ENCODE assay signal across 9 mouse cellular contexts in genomic region chr17:37044651-37045244, GRCm38 (mm10). TPM values are rescaled to one million over a fixed set of nuclear protein-coding genes. Genes with fewer than 3 reads are reported as not detected.
A peak's percentile ranks its signal among the peaks of the same experiment; 100 is the strongest.
DNase-seq lines count a peak whose midpoint lies in the region; ATAC-seq and TF ChIP-seq lines count a peak whose summit lies in the region.
"Had no signal": no experiment of that assay in that cellular context is flagged by ENCODE, and none has a peak within 500 bp of the region (broad histone marks: within the 10 kb centered on the region; RNA-seq: fewer than 3 reads in every experiment).

No protein-coding gene starts in this region.

- ATAC-seq in kidney, embryonic 15.5 days (replicated peaks; ENCODE audit: low FRiP score), result no peak
- ATAC-seq in limb, embryonic 11.5 days (ENCODE audit: insufficient number of reproducible peaks, low FRiP score, low TSS enrichment, low read depth), result no peak

- H3K4me2 ChIP-seq in kidney, embryonic 15.5 days, result peak overlapping the region; percentile 97
- peak overlapping the region; percentile 89; the same call in 1 of the 2 replicates for H3K4me2 ChIP-seq in limb, embryonic 11.5 days (ENCODE audit: low read depth, severe bottlenecking)

- H3K9ac ChIP-seq in kidney, embryonic 15.5 days, result peak overlapping the region; percentile 89; the same call in 1 of the 2 replicates
- no peak overlapping the region for H3K9ac ChIP-seq in limb, embryonic 11.5 days (ENCODE audit: low read length)

- WGBS in kidney, embryonic 15.5 days, result 73% methylated on average over 7 of the region's 7 CpGs
- WGBS in limb, embryonic 11.5 days, result 81% methylated on average over 7 of the region's 7 CpGs

- H3K4me1 ChIP-seq in kidney, embryonic 15.5 days, result peaks cover 28% of the 10 kb centered on the region
- H3K4me1 ChIP-seq in embryonic fibroblast, embryonic 13.5 days (ENCODE audit: control insufficient read depth, insufficient read depth, low read length), result peaks cover 2% of the 10 kb centered on the region
- H3K4me1 ChIP-seq in limb, embryonic 11.5 days (ENCODE audit: control insufficient read depth, insufficient read depth, low read length), result peaks cover 9% of the 10 kb centered on the region

- H3K27me3 ChIP-seq in kidney, embryonic 15.5 days, result peaks cover 5% of the 10 kb centered on the region
- peaks cover 4% of the 10 kb centered on the region; the same call in 1 of the 2 replicates for H3K27me3 ChIP-seq in limb, embryonic 11.5 days (ENCODE audit: control insufficient read depth, insufficient read depth, low read length)

- H3K9me3 ChIP-seq in kidney, embryonic 15.5 days (replicated peaks), result no peaks in the 10 kb centered on the region
- H3K9me3 ChIP-seq in limb, embryonic 11.5 days (ENCODE audit: control insufficient read depth, low read length), result no peaks in the 10 kb centered on the region

- TF ChIP-seq CTCF in embryonic fibroblast, embryonic 13.5 days (IDR thresholded peaks at IDR 0.05; ENCODE audit: borderline replicate concordance, insufficient read depth, low read length), result no peak

- peak overlapping the region; percentile 86 for H3K4me3 ChIP-seq in kidney, embryonic 15.5 days (replicated peaks)
- peak overlapping the region; percentile 62; the same call in 1 of the 2 replicates for H3K4me3 ChIP-seq in embryonic fibroblast, embryonic 13.5 days (ENCODE audit: insufficient read depth, low read length)
- peak overlapping the region; percentile 76 for H3K4me3 ChIP-seq in limb, embryonic 11.5 days (ENCODE audit: low read depth, low read length)

- no peak for DNase-seq in kidney, adult 18-20 months
- DNase-seq in limb, embryonic 11.5 days (ENCODE audit: low spot score), result no peak
- DNase-seq in naive thymus-derived CD4-positive, alpha-beta T cell, adult 2 months (ENCODE audit: low read depth), result peak; percentile 13
- DNase-seq in layer of hippocampus, adult 8-10 months (ENCODE audit: low spot score in 2 of 2), result no peak
- no peak for DNase-seq in testis, postnatal 14 days (ENCODE audit: low spot score)
- no peak for DNase-seq in adrenal gland, adult 8-10 months

- no peak overlapping the region for H3K27ac ChIP-seq in kidney, embryonic 15.5 days
- no peak overlapping the region for H3K27ac ChIP-seq in embryonic fibroblast, embryonic 13.5 days (ENCODE audit: insufficient read depth, low read length)
- H3K27ac ChIP-seq in limb, embryonic 11.5 days (replicated peaks; ENCODE audit: low read depth, low read length), result no peak overlapping the region

- no peak for TF ChIP-seq POLR2A in embryonic fibroblast, embryonic 13.5 days (IDR thresholded peaks at IDR 0.05; ENCODE audit: low read depth, low read length)

- H3K36me3 ChIP-seq in kidney, embryonic 15.5 days, result no peaks in the 10 kb centered on the region
- no peaks in the 10 kb centered on the region for H3K36me3 ChIP-seq in limb, embryonic 11.5 days (ENCODE audit: control insufficient read depth, insufficient read depth, low read length)

RNA-seq across cellular contexts. Expression of gene Gabbr1, which starts 1.0 kb away (rescaled TPM):
- polyA plus RNA-seq in kidney, embryonic 15.5 days (2015; fragmentation: Nextera tagmentation; extraction: Ambion mirVana), result 6.0 and 8.3 TPM in 2 replicates
- polyA plus RNA-seq in embryonic fibroblast, embryonic 13.5 days (2011; ENCODE audit: insufficient read length, low read depth, missing spikeins), result 49.1 and 56.8 TPM in 2 replicates
- polyA plus RNA-seq in limb, embryonic 11.5 days (2014; fragmentation: Nextera tagmentation; extraction: Ambion mirVana), result 7.9 and 9.7 TPM in 2 replicates
- 100 to 1,000 TPM; 595 to 693 (median 673) TPM for total RNA-seq in layer of hippocampus, adult 8-10 months (2022)
- 10 to 100 TPM; 25.3 to 63.8 (median 50.8) TPM for total RNA-seq in adrenal gland, adult 8-10 months (2022)

RNA-seq across cellular contexts. Expression of gene Mog, which starts 21.6 kb away (rescaled TPM):
- 0.09 TPM in 1 of 2 replicates, not detected in the other for polyA plus RNA-seq in kidney, embryonic 15.5 days (2015; fragmentation: Nextera tagmentation; extraction: Ambion mirVana)
- not detected in 2 replicates for polyA plus RNA-seq in embryonic fibroblast, embryonic 13.5 days (2011; ENCODE audit: insufficient read length, low read depth, missing spikeins)
- 0.25 and 0.26 TPM in 2 replicates for polyA plus RNA-seq in limb, embryonic 11.5 days (2014; fragmentation: Nextera tagmentation; extraction: Ambion mirVana)
- total RNA-seq in layer of hippocampus, adult 8-10 months (2022), result 10 to 100 TPM; 35.6 to 57.5 (median 47.8) TPM
- total RNA-seq in adrenal gland, adult 8-10 months (2022), result not detected

RNA-seq across cellular contexts. Expression of gene Olfr90, which starts 43.6 kb away (rescaled TPM):
- polyA plus RNA-seq in kidney, embryonic 15.5 days (2015; fragmentation: Nextera tagmentation; extraction: Ambion mirVana), result 0.05 TPM in 1 of 2 replicates, not detected in the other
- polyA plus RNA-seq in embryonic fibroblast, embryonic 13.5 days (2011; ENCODE audit: insufficient read length, low read depth, missing spikeins), result not detected in 2 replicates
- polyA plus RNA-seq in limb, embryonic 11.5 days (2014; fragmentation: Nextera tagmentation; extraction: Ambion mirVana), result 0.09 TPM in 1 of 2 replicates, not detected in the other
- not detected for total RNA-seq in layer of hippocampus, adult 8-10 months (2022)
- total RNA-seq in adrenal gland, adult 8-10 months (2022), result not detected
- polyA plus RNA-seq: testis, adult 2 months had no signal

RNA-seq across cellular contexts. Expression of gene Zfp57, which starts 43.8 kb away (rescaled TPM):
- polyA plus RNA-seq in kidney, embryonic 15.5 days (2015; fragmentation: Nextera tagmentation; extraction: Ambion mirVana), result 61.1 and 69.4 TPM in 2 replicates
- 67.2 and 80.0 TPM in 2 replicates for polyA plus RNA-seq in embryonic fibroblast, embryonic 13.5 days (2011; ENCODE audit: insufficient read length, low read depth, missing spikeins)
- polyA plus RNA-seq in limb, embryonic 11.5 days (2014; fragmentation: Nextera tagmentation; extraction: Ambion mirVana), result 101 and 106 TPM in 2 replicates
- total RNA-seq in layer of hippocampus, adult 8-10 months (2022), result 10 to 100 TPM in 2 of 4 experiments, 1 to 10 TPM in 2; 8.9 to 10.8 (median 9.8) TPM
- total RNA-seq in adrenal gland, adult 8-10 months (2022), result 1 to 10 TPM; 2.0 to 2.6 (median 2.3) TPM

RNA-seq across cellular contexts. Expression of gene Olfr91, which starts 53.3 kb away (rescaled TPM):
- polyA plus RNA-seq in kidney, embryonic 15.5 days (2015; fragmentation: Nextera tagmentation; extraction: Ambion mirVana), result not detected in 2 replicates
- not detected in 2 replicates for polyA plus RNA-seq in embryonic fibroblast, embryonic 13.5 days (2011; ENCODE audit: insufficient read length, low read depth, missing spikeins)
- 0.14 TPM in 1 of 2 replicates, not detected in the other for polyA plus RNA-seq in limb, embryonic 11.5 days (2014; fragmentation: Nextera tagmentation; extraction: Ambion mirVana)
- total RNA-seq in layer of hippocampus, adult 8-10 months (2022), result not detected
- total RNA-seq in adrenal gland, adult 8-10 months (2022), result not detected
